Mouse (Mus musculus) hindbrain, embryonic 12.5 days (tissue): Measurements from ENCODE around the gene Chsy1. TPM values are rescaled to one million over a fixed set of nuclear protein-coding genes. Genes with fewer than 3 reads are reported as not detected.

Experiments
- ATAC-seq: fragments of 200-750 bp; cut with Nextera tagmentation; 2 replicates; pipeline ENCODE4 v1.8.0; 2017; ENCODE audit warnings: moderate TSS enrichment; ENCODE audit not compliant: low FRiP score
- H3K27ac ChIP-seq: fragments of 300-500 bp; sonication (generic); 2 replicates; pipeline ENCODE4 v1.5.1; 2016; ENCODE audit warnings: mild to moderate bottlenecking
- H3K27me3 ChIP-seq: fragments of 300-500 bp; sonication (generic); 2 replicates; pipeline ENCODE4 v1.6.1; 2016; ENCODE audit warnings: mild to moderate bottlenecking
- H3K36me3 ChIP-seq: fragments of 300-500 bp; sonication (generic); 2 replicates; pipeline ENCODE4 v1.6.1; 2016; ENCODE audit warnings: mild to moderate bottlenecking
- H3K4me1 ChIP-seq: fragments of 300-500 bp; sonication (generic); 2 replicates; pipeline ENCODE4 v1.6.1; 2016
- H3K4me2 ChIP-seq: fragments of 300-500 bp; sonication (generic); replicated peaks from 2 replicates; pipeline ENCODE4 v1.6.1; 2016; ENCODE audit warnings: mild to moderate bottlenecking
- H3K4me3 ChIP-seq: fragments of 300-500 bp; sonication (generic); 2 replicates; pipeline ENCODE4 v1.5.1; 2016; ENCODE audit warnings: mild to moderate bottlenecking
- H3K9ac ChIP-seq: fragments of 300-500 bp; sonication (generic); 2 replicates; pipeline ENCODE4 v1.6.1; 2016; ENCODE audit warnings: mild to moderate bottlenecking, moderate library complexity
- H3K9me3 ChIP-seq: fragments of 300-500 bp; sonication (generic); replicated peaks from 2 replicates; pipeline ENCODE4 v1.6.1; 2016; ENCODE audit warnings: mild to moderate bottlenecking
- WGBS: fragments of 180-500 bp; shearing (Covaris S2); methylation state at CpG from one replicate; pipeline ENCODE4 v1.1.7; 2016; 5-methylcytosine and 5-hydroxymethylcytosine counted together
- polyA plus RNA-seq: library from polyadenylated mRNA; unstranded; fragments of >200 nt; fragmentation: Nextera tagmentation; extraction: Ambion mirVana; gene quantifications from 2 replicates; pipeline ENCODE4 v1.2.1, GENCODE M21; 2016

The Chsy1 gene
- polyA plus RNA-seq, 1 experiment from 2014 or later, result 16.1 TPM

DNA sequence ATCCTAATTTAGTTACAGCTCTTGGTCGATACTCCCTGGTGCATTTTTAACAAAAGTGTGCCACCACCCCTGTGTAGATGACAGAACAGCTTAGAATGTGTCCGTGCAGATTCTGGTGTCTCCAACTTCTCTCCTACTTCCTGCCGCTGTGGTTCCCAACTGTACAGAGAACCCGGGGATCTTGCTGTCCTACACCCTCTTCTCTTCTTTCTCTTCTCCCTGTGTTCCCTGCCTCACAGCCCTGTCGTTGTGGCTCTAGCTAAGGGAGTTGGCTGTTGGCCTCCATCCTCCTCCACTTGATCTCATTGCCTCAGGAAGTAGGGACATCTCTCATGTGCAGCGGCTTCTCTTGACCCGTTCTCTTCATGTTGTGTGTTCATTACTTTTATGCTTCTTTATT is 59.6 kb downstream of the Chsy1 start:
- no peak overlapping the region for H3K27ac ChIP-seq
- no peak overlapping the region for H3K4me3 ChIP-seq
- 90% methylated on average over 7 of the region's 7 CpGs for WGBS
- no peak overlapping the region for H3K4me2 ChIP-seq
- H3K36me3 ChIP-seq, result peaks cover 14% of the 10 kb centered on the region
- no peaks in the 10 kb centered on the region for H3K27me3 ChIP-seq
- no peaks in the 10 kb centered on the region for H3K9me3 ChIP-seq
- H3K4me1 ChIP-seq, result peaks cover 14% of the 10 kb centered on the region
- no peak for ATAC-seq
- no peak overlapping the region for H3K9ac ChIP-seq

DNA sequence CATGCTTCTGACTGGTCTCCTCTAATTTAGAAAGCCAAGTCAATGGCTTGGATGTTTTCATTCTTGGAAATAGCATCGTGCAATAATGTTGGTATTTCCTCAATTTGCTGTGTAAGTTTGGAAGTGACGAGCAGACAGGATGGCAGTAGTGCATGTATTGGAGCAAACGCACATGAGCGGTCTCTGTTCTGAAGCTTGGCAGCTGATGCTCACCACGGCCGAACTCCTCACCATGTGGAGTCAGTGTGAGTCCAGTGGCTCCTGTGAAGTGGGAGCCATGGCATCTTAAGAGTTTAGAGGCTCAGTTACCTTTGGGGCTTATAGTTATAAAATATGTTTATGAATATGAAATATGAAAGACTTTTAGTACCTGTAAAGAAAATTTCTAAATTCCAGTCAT is 60.2 kb downstream of the Chsy1 start:
- WGBS, result 88% methylated on average over 6 of the region's 6 CpGs
- no peak for ATAC-seq

DNA sequence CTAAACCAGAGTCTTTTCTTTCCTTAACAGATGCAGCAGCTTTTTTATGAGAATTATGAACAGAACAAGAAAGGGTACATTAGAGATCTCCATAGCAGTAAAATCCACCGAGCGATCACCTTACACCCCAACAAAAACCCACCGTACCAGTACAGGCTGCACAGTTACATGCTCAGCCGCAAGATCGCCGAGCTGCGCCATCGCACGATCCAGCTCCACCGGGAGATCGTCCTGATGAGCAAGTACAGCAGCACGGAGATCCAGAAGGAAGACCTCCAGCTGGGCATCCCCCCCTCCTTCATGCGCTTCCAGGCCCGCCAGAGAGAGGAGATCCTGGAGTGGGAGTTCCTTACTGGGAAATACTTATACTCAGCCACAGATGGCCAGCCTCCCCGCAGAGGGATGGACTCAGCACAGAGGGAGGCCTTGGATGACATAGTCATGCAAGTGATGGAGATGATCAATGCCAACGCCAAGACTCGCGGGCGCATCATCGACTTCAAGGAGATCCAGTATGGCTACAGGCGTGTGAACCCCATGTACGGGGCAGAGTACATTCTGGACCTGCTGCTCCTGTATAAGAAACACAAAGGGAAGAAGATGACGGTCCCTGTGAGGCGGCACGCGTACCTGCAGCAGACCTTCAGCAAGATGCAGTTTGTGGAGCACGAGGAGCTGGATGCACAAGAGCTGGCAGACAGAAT is 61.6 kb downstream of the Chsy1 start:
- peaks cover 28% of the 10 kb centered on the region for H3K36me3 ChIP-seq
- H3K4me2 ChIP-seq, result no peak overlapping the region
- H3K4me1 ChIP-seq, result no peaks in the 10 kb centered on the region
- H3K4me3 ChIP-seq, result no peak overlapping the region
- WGBS, result 94% methylated on average over 27 of the region's 27 CpGs
- H3K27ac ChIP-seq, result no peak overlapping the region
- ATAC-seq, result no peak
- H3K9me3 ChIP-seq, result no peaks in the 10 kb centered on the region
- no peak overlapping the region for H3K9ac ChIP-seq
- H3K27me3 ChIP-seq, result no peaks in the 10 kb centered on the region

More for the DNA sequence above, 60.2 kb downstream of the Chsy1 start:
- no peak overlapping the region for H3K4me2 ChIP-seq
- H3K4me1 ChIP-seq, result peaks cover 9% of the 10 kb centered on the region
- H3K27ac ChIP-seq, result no peak overlapping the region
- no peaks in the 10 kb centered on the region for H3K9me3 ChIP-seq
- peaks cover 20% of the 10 kb centered on the region for H3K36me3 ChIP-seq
- no peaks in the 10 kb centered on the region for H3K27me3 ChIP-seq
- H3K4me3 ChIP-seq, result no peak overlapping the region
- H3K9ac ChIP-seq, result no peak overlapping the region

DNA sequence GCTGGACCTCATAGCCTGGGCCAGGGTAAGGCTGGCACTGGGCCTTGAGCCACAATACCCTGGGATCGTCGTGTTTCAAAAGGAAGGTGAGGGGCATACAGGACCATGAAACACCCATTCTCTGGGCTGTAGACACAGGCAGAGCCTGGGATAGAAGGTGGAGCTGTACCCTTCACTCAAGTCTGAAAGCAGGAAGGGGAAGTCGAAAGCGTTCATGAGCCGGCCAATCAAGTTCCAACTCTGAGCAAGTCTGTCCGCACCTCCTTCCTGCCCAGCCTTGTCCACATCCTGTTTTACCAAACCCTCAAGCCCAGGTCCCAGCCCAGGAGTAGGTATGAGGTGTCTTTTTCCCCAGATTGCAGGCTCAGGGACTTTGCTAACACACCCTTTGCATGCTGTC is 66.4 kb downstream of the Chsy1 start:
- H3K9ac ChIP-seq, result no peak overlapping the region
- H3K27me3 ChIP-seq, result no peaks in the 10 kb centered on the region
- WGBS, result 96% methylated on average over 6 of the region's 6 CpGs
- ATAC-seq, result no peak
- no peak overlapping the region for H3K4me2 ChIP-seq
- H3K4me1 ChIP-seq, result peaks cover 5% of the 10 kb centered on the region; the same call in 1 of the 2 replicates
- no peak overlapping the region for H3K27ac ChIP-seq
- no peak overlapping the region for H3K4me3 ChIP-seq
- H3K36me3 ChIP-seq, result peaks cover 28% of the 10 kb centered on the region
- no peaks in the 10 kb centered on the region for H3K9me3 ChIP-seq

DNA sequence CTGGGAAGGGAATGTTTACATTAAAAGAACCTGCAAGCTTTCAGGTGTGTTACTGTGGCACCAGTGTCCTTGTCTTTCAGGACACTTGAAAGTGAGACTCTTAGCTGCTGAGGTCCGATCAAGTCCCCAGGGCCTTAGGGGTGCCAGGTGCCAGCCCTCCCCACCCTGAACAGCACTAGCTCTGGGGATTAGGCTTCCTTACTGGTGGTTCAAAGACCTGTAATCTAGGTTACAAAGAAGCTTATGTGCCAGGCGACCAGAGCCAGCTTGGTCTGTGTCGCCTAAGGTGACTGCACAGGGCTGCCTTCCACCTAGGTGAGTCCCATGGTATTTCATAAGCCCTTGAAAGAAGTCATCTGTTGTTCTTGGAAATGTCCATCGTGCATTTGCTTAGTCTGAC is 66.9 kb downstream of the Chsy1 start:
- H3K36me3 ChIP-seq, result peaks cover 22% of the 10 kb centered on the region
- 92% methylated on average over 4 of the region's 4 CpGs for WGBS
- no peak overlapping the region for H3K4me3 ChIP-seq
- peaks cover 5% of the 10 kb centered on the region; the same call in 1 of the 2 replicates for H3K4me1 ChIP-seq
- no peaks in the 10 kb centered on the region for H3K9me3 ChIP-seq
- H3K27me3 ChIP-seq, result no peaks in the 10 kb centered on the region
- H3K9ac ChIP-seq, result no peak overlapping the region
- no peak overlapping the region for H3K4me2 ChIP-seq
- no peak for ATAC-seq
- no peak overlapping the region for H3K27ac ChIP-seq

DNA sequence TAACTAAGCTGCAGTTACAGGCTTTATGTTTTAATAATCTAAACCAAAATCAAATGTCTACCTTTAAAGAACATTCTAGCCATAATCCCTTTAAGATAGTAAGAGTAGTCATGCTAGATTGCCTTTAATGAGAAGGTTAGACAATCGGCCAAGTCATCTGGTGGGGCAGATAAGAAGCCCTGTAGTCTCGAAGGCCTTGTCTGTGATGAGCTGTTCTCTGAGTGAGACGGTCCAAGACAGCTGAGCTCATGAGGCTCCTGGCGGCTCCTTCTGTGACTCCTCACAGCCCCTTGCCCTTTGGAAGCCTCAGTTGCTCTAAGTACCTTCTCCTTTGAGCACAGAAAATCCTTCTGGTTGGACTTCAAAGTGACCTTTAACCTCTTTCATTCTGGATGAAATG is 67.6 kb downstream of the Chsy1 start:
- 86% methylated on average over 4 of the region's 4 CpGs for WGBS
- ATAC-seq, result no peak
- Histone ChIP-seq H3K36me3 (peaks cover 17% of the 10 kb centered on the region), H3K27ac (no peak overlapping the region), H3K9me3 (no peaks in the 10 kb centered on the region), H3K4me3 (no peak overlapping the region), H3K27me3 (no peaks in the 10 kb centered on the region), H3K9ac (no peak overlapping the region), H3K4me2 (no peak overlapping the region), H3K4me1 (peaks cover 5% of the 10 kb centered on the region; the same call in 1 of the 2 replicates)

DNA sequence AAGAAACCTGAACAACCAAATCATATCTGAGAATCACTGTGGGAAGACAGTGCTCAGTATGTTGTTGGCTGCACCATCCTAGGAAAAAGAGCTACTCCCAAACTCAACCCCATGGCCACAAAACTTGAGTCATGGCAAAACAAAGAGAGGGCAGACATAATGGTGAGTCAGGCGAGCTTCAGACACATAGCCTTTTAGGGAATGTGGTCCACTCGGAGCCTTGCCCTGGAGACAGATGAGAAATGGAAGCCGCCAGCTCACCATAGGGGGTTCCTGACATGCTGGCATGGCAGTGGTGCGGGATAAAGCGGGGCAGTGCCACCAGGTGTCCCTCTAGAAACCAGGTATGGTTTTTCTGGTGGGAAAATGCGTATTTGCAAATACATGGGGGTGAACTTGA is 68.8 kb downstream of the Chsy1 start:
- Histone ChIP-seq H3K27ac (no peak overlapping the region), H3K36me3 (peaks cover 17% of the 10 kb centered on the region), H3K9me3 (no peaks in the 10 kb centered on the region), H3K9ac (no peak overlapping the region), H3K4me3 (no peak overlapping the region), H3K27me3 (no peaks in the 10 kb centered on the region), H3K4me2 (no peak overlapping the region), H3K4me1 (peaks cover 5% of the 10 kb centered on the region; the same call in 1 of the 2 replicates)
- WGBS, result 77% methylated on average over 6 of the region's 6 CpGs
- no peak for ATAC-seq

DNA sequence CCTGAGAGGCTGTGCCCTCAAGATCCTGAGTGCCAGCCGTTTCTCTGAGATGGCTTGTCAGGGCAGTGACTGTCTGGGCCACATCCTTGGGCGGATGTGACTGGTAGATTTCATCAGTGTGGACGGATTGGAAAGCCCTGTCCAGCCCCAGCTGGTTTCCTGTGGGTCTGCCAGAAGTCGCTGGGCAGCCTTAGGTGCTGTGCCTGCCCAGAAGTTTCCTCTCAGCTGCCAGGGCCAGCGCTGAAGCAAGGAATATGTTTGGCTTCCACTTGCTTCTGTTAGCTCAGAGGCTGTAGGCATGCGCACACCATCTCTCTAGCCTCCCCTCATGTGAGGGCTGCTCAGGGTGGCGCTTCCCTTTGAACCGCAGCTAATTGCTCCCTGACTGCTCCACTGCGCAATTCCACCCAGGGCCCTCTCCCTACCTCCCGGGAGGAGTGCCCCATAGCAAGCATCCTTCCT is 69.8 kb downstream of the Chsy1 start:
- Histone ChIP-seq H3K4me2 (no peak overlapping the region), H3K36me3 (peaks cover 12% of the 10 kb centered on the region), H3K4me3 (no peak overlapping the region), H3K27ac (peak overlapping the region; percentile 48; the same call in 1 of the 2 replicates), H3K9me3 (no peaks in the 10 kb centered on the region), H3K27me3 (no peaks in the 10 kb centered on the region), H3K4me1 (peaks cover 5% of the 10 kb centered on the region; the same call in 1 of the 2 replicates), H3K9ac (no peak overlapping the region)
- 60% methylated on average over 10 of the region's 10 CpGs for WGBS
- no peak for ATAC-seq

DNA sequence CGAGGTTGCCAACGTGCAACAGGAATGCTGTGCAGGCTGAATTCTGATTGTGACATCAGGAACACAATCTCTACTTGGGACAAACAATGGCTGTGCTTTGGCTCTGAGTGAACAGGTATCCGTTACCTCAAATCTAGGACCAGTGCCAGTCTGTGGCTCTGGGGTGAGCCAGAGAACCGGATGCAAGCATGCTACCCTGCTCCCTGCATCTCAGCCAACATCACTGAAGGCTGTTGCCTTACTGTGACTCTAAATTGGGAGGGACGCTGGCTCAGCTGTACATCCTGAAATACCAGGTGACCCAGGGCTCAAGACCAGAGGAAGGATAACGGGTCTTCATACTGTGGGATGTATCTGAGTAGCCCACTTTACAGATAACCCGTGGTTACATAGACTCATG is 70.4 kb downstream of the Chsy1 start:
- Histone ChIP-seq H3K9ac (no peak overlapping the region), H3K27ac (no peak overlapping the region), H3K4me2 (no peak overlapping the region), H3K4me1 (peaks cover 5% of the 10 kb centered on the region; the same call in 1 of the 2 replicates), H3K9me3 (no peaks in the 10 kb centered on the region), H3K4me3 (no peak overlapping the region), H3K36me3 (peaks cover 6% of the 10 kb centered on the region), H3K27me3 (no peaks in the 10 kb centered on the region)
- ATAC-seq, result no peak
- WGBS, result 90% methylated on average over 7 of the region's 7 CpGs

DNA sequence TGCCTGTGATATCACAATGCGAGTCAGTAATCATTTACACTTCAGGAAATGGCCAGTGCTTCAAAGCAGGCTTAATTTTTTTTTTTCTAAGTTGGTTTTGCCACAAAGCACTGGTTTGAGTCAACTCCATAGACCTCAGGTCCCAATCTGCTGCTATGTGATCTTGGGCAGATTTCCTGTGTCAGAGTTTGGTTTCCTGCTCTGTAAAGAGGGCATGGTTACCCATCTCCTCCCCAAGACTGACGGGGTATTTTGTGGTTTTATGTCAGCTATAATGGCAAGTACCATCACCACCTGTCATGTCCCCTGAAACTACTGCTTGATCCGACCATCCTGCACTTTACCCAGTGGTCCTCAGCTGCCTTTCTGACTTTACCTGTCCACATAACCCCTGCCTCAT is 70.9 kb downstream of the Chsy1 start:
- Histone ChIP-seq H3K36me3 (peaks cover 2% of the 10 kb centered on the region; the same call in 1 of the 2 replicates), H3K9ac (no peak overlapping the region)

DNA sequence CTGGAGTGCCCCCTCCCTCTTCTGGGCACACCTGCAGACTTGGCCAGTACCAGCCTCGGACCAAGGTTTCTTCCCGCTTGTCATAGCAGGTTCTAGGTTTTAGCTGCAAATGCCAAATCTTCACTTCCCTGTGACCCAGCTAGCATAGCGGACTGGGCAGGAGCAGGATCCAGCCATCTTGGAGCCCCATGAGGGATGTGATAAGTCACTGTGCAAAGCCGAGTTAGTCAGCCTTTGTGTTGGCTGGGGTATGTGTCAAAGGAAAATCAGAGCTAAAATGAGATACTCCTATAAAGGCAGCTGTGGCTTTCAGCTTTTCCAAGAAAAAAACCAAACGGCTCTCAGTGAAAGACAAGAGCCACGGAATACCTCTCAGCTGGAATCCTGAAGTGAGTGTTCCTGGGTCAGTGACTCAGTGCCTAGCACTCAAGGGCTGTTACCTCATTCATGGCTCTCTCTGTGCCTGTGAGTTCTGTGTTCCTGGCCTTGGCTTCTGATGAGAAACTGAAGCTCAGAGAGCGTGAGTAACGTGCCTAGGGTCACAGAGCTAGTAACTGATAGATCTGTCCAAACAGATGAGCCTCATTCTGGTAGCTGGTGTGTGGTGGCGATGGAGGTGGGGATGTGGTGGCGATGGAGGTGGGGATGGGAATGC is 71.5 kb downstream of the Chsy1 start:
- 87% methylated on average over 10 of the region's 10 CpGs for WGBS
- Histone ChIP-seq H3K36me3 (no peaks in the 10 kb centered on the region), H3K4me3 (no peak overlapping the region), H3K9ac (no peak overlapping the region), H3K9me3 (no peaks in the 10 kb centered on the region), H3K4me2 (no peak overlapping the region), H3K27ac (no peak overlapping the region), H3K27me3 (no peaks in the 10 kb centered on the region), H3K4me1 (peaks cover 5% of the 10 kb centered on the region; the same call in 1 of the 2 replicates)
- ATAC-seq, result no peak

More for the DNA sequence above, 70.9 kb downstream of the Chsy1 start:
- H3K27ac ChIP-seq, result no peak overlapping the region
- no peak overlapping the region for H3K4me2 ChIP-seq
- peaks cover 5% of the 10 kb centered on the region; the same call in 1 of the 2 replicates for H3K4me1 ChIP-seq
- no peaks in the 10 kb centered on the region for H3K9me3 ChIP-seq
- no peak for ATAC-seq
- H3K27me3 ChIP-seq, result no peaks in the 10 kb centered on the region
- H3K4me3 ChIP-seq, result no peak overlapping the region
- 81% methylated on average over 3 of the region's 3 CpGs for WGBS

DNA sequence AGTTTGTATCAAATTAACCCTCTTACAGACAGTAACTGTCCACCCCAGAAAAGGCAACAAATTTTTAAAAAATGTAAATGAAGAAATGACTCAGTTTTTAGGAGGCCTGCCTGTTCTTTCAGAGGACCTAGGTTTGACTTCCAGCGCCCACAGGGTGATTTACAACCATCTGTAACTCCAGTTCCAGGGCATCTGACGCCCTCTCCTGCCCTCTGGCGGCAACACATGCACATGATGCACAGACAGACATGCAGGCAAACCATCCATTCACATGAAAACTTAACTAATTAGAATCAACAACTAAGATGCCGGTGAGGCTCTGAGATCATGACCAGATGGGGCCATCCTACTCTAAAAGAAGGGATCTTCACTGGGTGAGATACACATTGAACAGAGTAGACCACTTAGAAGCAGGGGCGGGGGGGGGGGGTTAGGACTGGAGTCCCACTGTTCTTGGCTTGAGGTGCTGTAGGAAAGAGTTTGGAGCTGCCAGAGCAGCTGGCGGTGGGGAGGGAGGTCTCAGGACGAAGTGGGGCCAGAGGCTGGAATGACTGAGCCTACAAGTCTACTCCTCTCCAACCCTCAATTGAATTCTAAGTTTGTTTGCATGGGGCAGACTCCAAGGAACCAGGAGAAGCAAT is 72.9 kb downstream of the Chsy1 start:
- Histone ChIP-seq H3K9me3 (no peaks in the 10 kb centered on the region), H3K27ac (no peak overlapping the region), H3K4me1 (peaks cover 5% of the 10 kb centered on the region; the same call in 1 of the 2 replicates), H3K4me2 (no peak overlapping the region), H3K4me3 (no peak overlapping the region), H3K36me3 (no peaks in the 10 kb centered on the region), H3K9ac (no peak overlapping the region), H3K27me3 (no peaks in the 10 kb centered on the region)
- ATAC-seq, result no peak
- WGBS, result 84% methylated on average over 7 of the region's 7 CpGs
